ENCODE assay signal across 9 mouse cellular contexts in genomic region chr1:149961425-149962303, GRCm38 (mm10). TPM values are rescaled to one million over a fixed set of nuclear protein-coding genes. Genes with fewer than 3 reads are reported as not detected.
A peak's percentile ranks its signal among the peaks of the same experiment; 100 is the strongest.
DNase-seq lines count a peak whose midpoint lies in the region; ATAC-seq and TF ChIP-seq lines count a peak whose summit lies in the region.
"Had no signal": no experiment of that assay in that cellular context is flagged by ENCODE, and none has a peak within 500 bp of the region (broad histone marks: within the 10 kb centered on the region; RNA-seq: fewer than 3 reads in every experiment).

No protein-coding gene starts in this region.

- H3K4me3 ChIP-seq in kidney, embryonic 14.5 days (ENCODE audit: low read length): peak overlapping the region; percentile 54; the same call in 1 of the 2 replicates
- H3K4me3 ChIP-seq in cortical plate, adult 2 months (ENCODE audit: insufficient read depth, low read length): peak overlapping the region; percentile 54; the same call in 1 of the 2 replicates
- H3K4me3 ChIP-seq in hindbrain, postnatal 0 days (ENCODE audit: low read length): peak overlapping the region; percentile 37; the same call in 1 of the 2 replicates
- H3K4me3 ChIP-seq in myocyte: peak overlapping the region; percentile 41

- no peaks in the 10 kb centered on the region for H3K36me3 ChIP-seq in kidney, embryonic 14.5 days (ENCODE audit: control insufficient read depth, insufficient read depth, low read length)
- no peaks in the 10 kb centered on the region for H3K36me3 ChIP-seq in hindbrain, postnatal 0 days (ENCODE audit: insufficient read depth, low read length)
- no peaks in the 10 kb centered on the region for H3K36me3 ChIP-seq in myocyte (ENCODE audit: control insufficient read depth, insufficient read depth)

- H3ac ChIP-seq in myocyte (ENCODE audit: control insufficient read depth, insufficient read length): no peak overlapping the region

- no peaks in the 10 kb centered on the region for H3K9me3 ChIP-seq in kidney, embryonic 14.5 days (ENCODE audit: control insufficient read depth, low read length)
- no peaks in the 10 kb centered on the region for H3K9me3 ChIP-seq in hindbrain, postnatal 0 days (ENCODE audit: low read length)

- 0 out of 2 replicates have a peak, but pooled peaks cover 8% of the 10 kb centered on the region for H3K4me1 ChIP-seq in kidney, embryonic 14.5 days (ENCODE audit: control insufficient read depth, insufficient read depth, low read length)
- H3K4me1 ChIP-seq in cortical plate, adult 2 months (ENCODE audit: control insufficient read depth, insufficient read depth, low read length): peaks cover 3% of the 10 kb centered on the region; the same call in 1 of the 2 replicates
- H3K4me1 ChIP-seq in hindbrain, postnatal 0 days (ENCODE audit: insufficient read depth, low read length): 0 out of 2 replicates have a peak, but pooled peaks cover 4% of the 10 kb centered on the region

- DNase-seq in kidney, postnatal 25 days: no peak
- DNase-seq in hindbrain, postnatal 0 days (ENCODE audit: low spot score): no peak
- DNase-seq in thymus, postnatal 14 days: no peak
- no peak for DNase-seq in kidney, adult 8-10 months
- DNase-seq in spleen, postnatal 10 days (ENCODE audit: low spot score in 2 of 2): no peak
- DNase-seq: left cerebral cortex, postnatal 4 days had no signal

- TF ChIP-seq POLR2A in cortical plate, adult 2 months (IDR thresholded peaks at IDR 0.05; ENCODE audit: extremely low read depth, insufficient read depth, low read length): no peak
- TF ChIP-seq POLR2A in myocyte (IDR thresholded peaks at IDR 0.05; ENCODE audit: insufficient read length, low read depth): no peak

- peaks cover 19% of the 10 kb centered on the region for H3K79me2 ChIP-seq in myocyte (ENCODE audit: control insufficient read depth, insufficient read depth)

- TF ChIP-seq CTCF in cortical plate, adult 2 months (IDR thresholded peaks at IDR 0.05; ENCODE audit: extremely low read depth, insufficient read depth, low read length): no peak
- no peak for TF ChIP-seq CTCF in hindbrain, postnatal 0 days (IDR thresholded peaks at IDR 0.05; ENCODE audit: low read depth)

- 70% methylated on average over 9 of the region's 9 CpGs for WGBS in kidney, embryonic 14.5 days
- WGBS in hindbrain, postnatal 0 days: 74% methylated on average over 9 of the region's 9 CpGs

- H3K9ac ChIP-seq in kidney, embryonic 14.5 days (ENCODE audit: low read depth, low read length): no peak overlapping the region; the same call in 1 of the 2 replicates
- no peak overlapping the region for H3K9ac ChIP-seq in hindbrain, postnatal 0 days (replicated peaks; ENCODE audit: low read length)

- 0 out of 2 replicates have a peak overlapping the region, but pooled peaks have one; percentile 37 for H3K27ac ChIP-seq in kidney, embryonic 14.5 days (ENCODE audit: low read depth, low read length)
- no peak overlapping the region for H3K27ac ChIP-seq in cortical plate, adult 2 months (ENCODE audit: insufficient read depth, low read length)
- H3K27ac ChIP-seq in hindbrain, postnatal 0 days: no peak overlapping the region

- ATAC-seq in kidney, embryonic 14.5 days (ENCODE audit: low FRiP score, low TSS enrichment): no peak
- no peak for ATAC-seq in hindbrain, postnatal 0 days

- no peaks in the 10 kb centered on the region for H3K27me3 ChIP-seq in kidney, embryonic 14.5 days (ENCODE audit: control insufficient read depth, insufficient read depth, low read length)
- no peaks in the 10 kb centered on the region for H3K27me3 ChIP-seq in hindbrain, postnatal 0 days (ENCODE audit: insufficient read depth, low read length)
- H3K27me3 ChIP-seq in myocyte (ENCODE audit: control insufficient read depth, insufficient read depth, insufficient read length): no peaks in the 10 kb centered on the region

- peak overlapping the region; percentile 54 for H3K4me2 ChIP-seq in kidney, embryonic 14.5 days (replicated peaks; ENCODE audit: low read depth, low read length)
- H3K4me2 ChIP-seq in hindbrain, postnatal 0 days (ENCODE audit: low read depth, low read length): peak overlapping the region; percentile 66
- peak overlapping the region; percentile 53 for H3K4me2 ChIP-seq in myocyte (ENCODE audit: low read depth)

TF ChIP-seq in myocyte, 11 proteins besides CTCF, POLR2A, EP300 and RAD21:
- no peak for TF ChIP-seq SRF (IDR thresholded peaks at IDR 0.05; ENCODE audit: control insufficient read depth, insufficient read length, low read depth)
- TF ChIP-seq MYOG (IDR thresholded peaks at IDR 0.05; ENCODE audit: control insufficient read depth in 1 of 3, insufficient read depth in 1 of 3, insufficient read length in 2 of 3, low read depth in 2 of 3): no peak
- TF ChIP-seq REST (IDR thresholded peaks at IDR 0.05; ENCODE audit: insufficient read depth, insufficient read length): no peak
- no peak for TF ChIP-seq TCF3 (IDR thresholded peaks at IDR 0.05; ENCODE audit: insufficient read length, low read depth)
- no peak for TF ChIP-seq CEBPB (IDR thresholded peaks at IDR 0.05; ENCODE audit: insufficient read depth, poor library complexity, severe bottlenecking)
- TF ChIP-seq MYOD1 (IDR thresholded peaks at IDR 0.05; ENCODE audit: control insufficient read depth in 1 of 3, insufficient read length in 2 of 3, low read depth in 2 of 3): no peak
- TF ChIP-seq E2F4 (IDR thresholded peaks at IDR 0.05; ENCODE audit: insufficient read depth): no peak

RNA-seq across cellular contexts. Expression of gene Pla2g4a, which starts 0.6 kb away (rescaled TPM):
- polyA plus RNA-seq in kidney, embryonic 14.5 days (2014; fragmentation: Nextera tagmentation; extraction: Ambion mirVana): 28.6 and 35.6 TPM in 2 replicates
- 3.0 and 4.6 TPM in 2 replicates for polyA plus RNA-seq in cortical plate, adult 2 months (2012; rRNA removed)
- 0.78 and 1.2 TPM in 2 replicates for total RNA-seq in hindbrain, postnatal 0 days (2014; rRNA removed)
- 1.8 and 2.0 TPM in 2 replicates for polyA plus RNA-seq in hindbrain, postnatal 0 days (2015; fragmentation: Nextera tagmentation; extraction: Ambion mirVana)
- polyA plus RNA-seq in myocyte (2012; fragmentation: generic; extraction: Trizol): 6.2 TPM
